Mouse (Mus musculus): ENCODE data around the gene Cep89. TPM values are rescaled to one million over a fixed set of nuclear protein-coding genes. Genes with fewer than 3 reads are reported as not detected.

Gene Cep89
- total RNA-seq (2021) = 10 to 100 TPM; 18.3 to 25.1 TPM
- long read RNA-seq, experiment 1, transcript Cep89-201 (19 exons, 2,610 nt) = major isoform, 5 of 24 reads
- long read RNA-seq, experiment 1, partial matches to known transcripts = 4 of 24 reads
- long read RNA-seq, experiment 1, other reads (novel, unspliced or antisense) = 14 of 24 reads
- long read RNA-seq, experiment 2, transcript Cep89-201 (19 exons, 2,610 nt) = major isoform, 7 of 21 reads
- long read RNA-seq, experiment 2, partial matches to known transcripts = 1 of 21 reads
- long read RNA-seq, experiment 2, other reads (novel, unspliced or antisense) = 13 of 21 reads

GRCm38 (mm10) chr7:35396542-35397168 lies at the start of gene Cep89, which contains the start of gene Faap24:
Gene Cep89, plus strand, starts transcription at chr7:35397035.
Gene Faap24, minus strand, starts transcription at chr7:35396836.
- DNase-seq (ENCODE audit: extremely low spot score in 1 of 2, low spot score in 2 of 2) = peak; percentile 95 to 97
- no peak; the same call in 1 of the 2 replicates for TF ChIP-seq CTCF (IDR thresholded peaks at IDR 0.05)
- Histone ChIP-seq H3K27ac (peak within 1 kb of the TSS; percentile 65; the same call in 1 of the 2 replicates), H3K4me3 (peak within 1 kb of the TSS; percentile 66)
- intact Hi-C loops (cut with DNase I) = loop anchor here (2.0 to 10.0 kb wide), 2 partner anchors 62 to 238 kb away; partner anchors contain the start of gene Rhpn2

GRCm38 (mm10) chr7:35347918-35348700 lies 48.7 kb upstream of the Cep89 start:
- Histone ChIP-seq H3K27ac (no peak overlapping the region), H3K4me3 (no peak overlapping the region)
- no peak for TF ChIP-seq CTCF (IDR thresholded peaks at IDR 0.05)
- intact Hi-C loops (cut with DNase I) = no loop called here
- no peak for DNase-seq (ENCODE audit: extremely low spot score in 1 of 2, low spot score in 2 of 2)

- no peak for TF ChIP-seq CTCF (IDR thresholded peaks at IDR 0.05)
- intact Hi-C loops (cut with DNase I) = loop anchor here (1.0 kb wide), 1 partner anchor 42 kb away; no protein-coding TSS in a partner anchor
- no peak overlapping the region for H3K4me3 ChIP-seq
- H3K27ac ChIP-seq = no peak overlapping the region
- no peak for DNase-seq (ENCODE audit: extremely low spot score in 1 of 2, low spot score in 2 of 2)
These were observed 47.8 kb upstream of the Cep89 start for GRCm38 (mm10) chr7:35349022-35349421.

GRCm38 (mm10) chr7:35349886-35350684 lies 46.8 kb upstream of the Cep89 start:
- TF ChIP-seq CTCF (IDR thresholded peaks at IDR 0.05) = no peak

GRCm38 (mm10) chr7:35351155-35351554 lies 45.7 kb upstream of the Cep89 start:
- H3K27ac ChIP-seq = no peak overlapping the region
- DNase-seq (ENCODE audit: extremely low spot score in 1 of 2, low spot score in 2 of 2) = no peak
- H3K4me3 ChIP-seq = no peak overlapping the region
- intact Hi-C loops (cut with DNase I) = no loop called here
- no peak for TF ChIP-seq CTCF (IDR thresholded peaks at IDR 0.05)

More at GRCm38 (mm10) chr7:35349886-35350684, 46.8 kb upstream of the Cep89 start:
- intact Hi-C loops (cut with DNase I) = loop anchor here (1.0 kb wide), 1 partner anchor 43 kb away; no protein-coding TSS in a partner anchor
- Histone ChIP-seq H3K4me3 (no peak overlapping the region), H3K27ac (no peak overlapping the region)
- DNase-seq (ENCODE audit: extremely low spot score in 1 of 2, low spot score in 2 of 2) = no peak

GRCm38 (mm10) chr7:35353306-35353705 lies 43.5 kb upstream of the Cep89 start:
- no peak overlapping the region for H3K27ac ChIP-seq
- intact Hi-C loops (cut with DNase I) = no loop called here
- no peak for DNase-seq (ENCODE audit: extremely low spot score in 1 of 2, low spot score in 2 of 2)
- no peak overlapping the region for H3K4me3 ChIP-seq
- TF ChIP-seq CTCF (IDR thresholded peaks at IDR 0.05) = no peak

- Histone ChIP-seq H3K4me3 (no peak overlapping the region), H3K27ac (no peak overlapping the region)
- intact Hi-C loops (cut with DNase I) = no loop called here
- no peak for TF ChIP-seq CTCF (IDR thresholded peaks at IDR 0.05)
- no peak for DNase-seq (ENCODE audit: extremely low spot score in 1 of 2, low spot score in 2 of 2)
These were observed 41.4 kb upstream of the Cep89 start for GRCm38 (mm10) chr7:35355303-35355872.

GRCm38 (mm10) chr7:35357621-35358020 lies 39.2 kb upstream of the Cep89 start:
- intact Hi-C loops (cut with DNase I) = no loop called here
- Histone ChIP-seq H3K4me3 (no peak overlapping the region), H3K27ac (no peak overlapping the region)
- no peak for TF ChIP-seq CTCF (IDR thresholded peaks at IDR 0.05)
- DNase-seq (ENCODE audit: extremely low spot score in 1 of 2, low spot score in 2 of 2) = no peak

- Histone ChIP-seq H3K27ac (no peak overlapping the region), H3K4me3 (no peak overlapping the region)
- no peak for TF ChIP-seq CTCF (IDR thresholded peaks at IDR 0.05)
- no peak for DNase-seq (ENCODE audit: extremely low spot score in 1 of 2, low spot score in 2 of 2)
- intact Hi-C loops (cut with DNase I) = no loop called here
These were observed 34.6 kb upstream of the Cep89 start for GRCm38 (mm10) chr7:35362253-35362652.

GRCm38 (mm10) chr7:35362868-35363267 lies 34.0 kb upstream of the Cep89 start:
- intact Hi-C loops (cut with DNase I) = no loop called here
- Histone ChIP-seq H3K4me3 (no peak overlapping the region), H3K27ac (no peak overlapping the region)
- TF ChIP-seq CTCF (IDR thresholded peaks at IDR 0.05) = no peak
- DNase-seq (ENCODE audit: extremely low spot score in 1 of 2, low spot score in 2 of 2) = no peak
